Mouse (Mus musculus) activated CD4-positive, CD25-positive, alpha-beta regulatory T cell (primary cell): ENCODE results near the gene Rflna. TPM values are rescaled to one million over a fixed set of nuclear protein-coding genes. Genes with fewer than 3 reads are reported as not detected.

Source experiments
- polyA plus RNA-seq, 2 experiments: library from polyadenylated mRNA; unstranded; fragments of 100-300 nt; shearing (Covaris generic); gene quantifications; one replicate each; pipeline ENCODE4 v1.2.1; 2017

Gene Rflna
- not detected for polyA plus RNA-seq

GRCm38 (mm10) chr5:125002969-125003872 lies at the start of gene Rflna:
Rflna (plus strand) TSS chr5:125003221.

Other genes with a start within 250 kb of the Rflna start
- gene Ccdc92, start 140.8 kb upstream of the Rflna start, polyA plus RNA-seq: 10 to 100 TPM; 20.4 to 28.0 TPM
- gene Zfp664, start 140.5 kb upstream of the Rflna start, polyA plus RNA-seq: 10 to 100 TPM; 18.1 to 24.1 TPM
- gene Ncor2, start 176.0 kb downstream of the Rflna start, polyA plus RNA-seq: 10 to 100 TPM; 13.9 to 16.2 TPM